Mouse (Mus musculus): Measurements from ENCODE around the gene Yaf2. TPM values are rescaled to one million over a fixed set of nuclear protein-coding genes. Genes with fewer than 3 reads are reported as not detected.
"Not testable (repeated sequence)": the region's sequence is repeated elsewhere in the genome, so short reads cannot be mapped to it uniquely, and the experiment has no call there.

Yaf2 gene
- 100 to 1,000 TPM; 100 to 105 TPM for total RNA-seq (2021)
- long read RNA-seq, experiment 1, transcript Yaf2-202 (5 exons, 1,870 nt), result minor isoform, 82 of 198 reads
- long read RNA-seq, experiment 1, transcript Yaf2-201 (4 exons, 1,676 nt), result major isoform, 95 of 198 reads
- long read RNA-seq, experiment 1, partial matches to known transcripts, result 15 of 198 reads
- long read RNA-seq, experiment 1, other reads (novel, unspliced or antisense), result 6 of 198 reads
- long read RNA-seq, experiment 2, transcript Yaf2-202 (5 exons, 1,870 nt), result minor isoform, 55 of 145 reads
- long read RNA-seq, experiment 2, transcript Yaf2-201 (4 exons, 1,676 nt), result major isoform, 73 of 145 reads
- long read RNA-seq, experiment 2, partial matches to known transcripts, result 14 of 145 reads
- long read RNA-seq, experiment 2, other reads (novel, unspliced or antisense), result 3 of 145 reads

DNA sequence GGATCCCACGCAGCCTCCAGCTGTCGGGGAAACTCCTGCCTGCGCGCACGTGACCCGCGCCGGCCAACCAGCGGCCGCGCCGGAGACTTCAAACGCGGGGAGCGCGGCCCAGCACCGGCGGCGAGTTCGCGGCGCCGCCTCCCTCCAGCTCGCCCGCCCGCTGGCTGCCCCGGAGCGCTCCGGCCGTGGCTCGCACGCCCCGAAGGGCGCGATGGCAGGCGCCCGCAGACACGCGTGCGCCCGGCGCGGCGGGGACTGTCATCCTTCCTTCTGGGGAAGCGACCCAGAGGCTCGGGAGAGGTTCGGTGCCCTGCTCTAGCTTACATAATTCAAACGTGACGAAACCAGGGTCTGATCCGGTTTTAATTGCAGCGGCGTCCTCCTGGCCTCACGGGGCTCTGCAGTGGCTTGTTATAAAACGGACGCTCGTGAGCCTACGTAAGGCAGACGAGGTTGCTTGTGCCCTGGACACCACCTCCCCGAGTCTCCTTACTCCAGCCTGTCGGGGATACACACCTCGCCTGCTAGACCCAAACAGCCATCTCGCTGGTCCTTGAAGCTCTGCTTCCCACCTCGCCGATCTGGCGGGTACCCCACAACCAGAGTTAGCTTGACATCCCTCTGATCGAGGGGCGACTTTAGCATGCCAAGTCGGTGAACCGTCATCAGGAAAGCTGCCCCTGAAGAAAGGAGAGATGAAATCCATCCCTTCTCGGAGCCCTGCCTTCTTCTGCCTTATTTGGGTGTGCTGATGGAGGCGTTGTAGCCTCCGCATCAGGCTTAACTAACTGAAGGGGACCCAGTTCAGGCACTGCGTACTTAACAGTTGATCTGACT lies at the start of gene Yaf2:
Gene Yaf2 (minus strand): TSS at position 11 of the 837 bp plus-strand sequence.
- intact Hi-C loops (cut with DNase I), result loop anchor here (1.0 to 2.0 kb wide), 2 partner anchors 62 kb away; partner anchors contain the start of genes Gxylt1, Pphln1 and Zcrb1
- TF ChIP-seq CTCF (IDR thresholded peaks at IDR 0.05), result no peak
- H3K4me3 ChIP-seq, result peak within 1 kb of the TSS; percentile 61
- H3K27ac ChIP-seq, result peak within 1 kb of the TSS; percentile 94
- peak; percentile 88 to 90 for DNase-seq (ENCODE audit: extremely low spot score in 1 of 2, low spot score in 2 of 2)

DNA sequence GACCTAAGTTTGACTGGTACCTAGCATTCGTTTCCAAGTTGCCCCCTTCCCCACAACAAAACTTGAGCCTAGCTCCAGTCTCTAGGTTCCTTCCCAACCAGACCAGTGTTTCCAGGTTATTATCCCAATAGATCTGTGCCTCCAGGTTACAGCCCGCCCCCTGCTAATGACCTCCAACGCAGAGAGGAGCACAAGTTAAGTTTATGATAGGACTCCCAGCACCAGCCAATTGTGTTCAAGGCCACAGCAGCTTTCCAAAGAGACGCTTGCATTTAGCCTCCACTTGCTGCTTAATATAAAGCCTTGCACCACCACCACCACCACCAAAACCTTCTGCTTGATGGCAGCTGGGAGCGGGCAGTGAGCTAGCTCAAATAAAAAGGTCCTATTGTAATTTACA lies 44.6 kb upstream of the Yaf2 start:
- intact Hi-C loops (cut with DNase I), result no loop called here
- Histone ChIP-seq H3K27ac (no peak overlapping the region), H3K4me3 (no peak overlapping the region)
- no peak for DNase-seq (ENCODE audit: extremely low spot score in 1 of 2, low spot score in 2 of 2)
- no peak for TF ChIP-seq CTCF (IDR thresholded peaks at IDR 0.05)

DNA sequence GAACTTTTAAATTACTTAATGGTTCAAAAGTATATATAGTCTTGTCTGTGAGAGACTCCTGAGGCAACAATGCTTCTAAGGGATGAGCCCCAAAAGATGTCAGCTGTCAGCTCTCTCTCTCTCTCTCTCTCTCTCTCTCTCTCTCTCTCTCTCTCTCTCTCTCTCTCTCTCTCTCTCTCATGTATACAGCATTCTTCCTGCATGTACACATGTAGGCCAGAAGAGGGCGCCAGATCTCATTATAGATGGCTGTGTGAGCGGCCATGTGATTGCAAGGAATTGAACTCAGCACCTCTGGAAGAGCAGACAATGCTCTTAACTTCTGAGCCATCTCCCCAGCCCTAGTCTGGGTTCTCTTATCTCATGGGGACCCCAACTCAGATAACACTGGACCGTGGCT lies 42.4 kb upstream of the Yaf2 start:
- no peak; the same call in 1 of the 2 replicates for TF ChIP-seq CTCF (IDR thresholded peaks at IDR 0.05)
- intact Hi-C loops (cut with DNase I), result no loop called here
- H3K4me3 ChIP-seq, result no peak overlapping the region

DNA sequence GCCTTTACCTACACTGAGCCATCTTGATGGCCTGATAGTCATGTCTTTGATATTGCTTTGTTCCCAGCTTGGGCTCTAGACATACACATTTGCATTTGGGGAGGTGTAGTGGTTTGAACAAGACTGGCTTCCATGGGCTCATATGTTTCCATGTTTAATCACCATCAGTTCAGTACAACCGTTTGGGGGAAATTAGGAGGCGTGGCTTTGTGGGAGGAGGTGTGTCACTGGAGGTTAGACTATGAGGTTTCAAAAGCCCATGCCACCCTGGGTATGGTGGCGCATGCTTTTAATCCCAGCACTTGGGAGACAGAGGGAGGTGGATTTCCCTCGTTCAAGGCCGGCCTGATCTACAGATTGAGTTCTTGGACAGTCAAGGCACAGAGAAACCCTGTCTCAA lies 39.0 kb upstream of the Yaf2 start:
- intact Hi-C loops (cut with DNase I), result no loop called here
- TF ChIP-seq CTCF (IDR thresholded peaks at IDR 0.05), result no peak
- Histone ChIP-seq H3K4me3 (no peak overlapping the region), H3K27ac (no peak overlapping the region)
- no peak for DNase-seq (ENCODE audit: extremely low spot score in 1 of 2, low spot score in 2 of 2)

More for the DNA sequence above, 42.4 kb upstream of the Yaf2 start:
- no peak for DNase-seq (ENCODE audit: extremely low spot score in 1 of 2, low spot score in 2 of 2)
- H3K27ac ChIP-seq, result no peak overlapping the region

DNA sequence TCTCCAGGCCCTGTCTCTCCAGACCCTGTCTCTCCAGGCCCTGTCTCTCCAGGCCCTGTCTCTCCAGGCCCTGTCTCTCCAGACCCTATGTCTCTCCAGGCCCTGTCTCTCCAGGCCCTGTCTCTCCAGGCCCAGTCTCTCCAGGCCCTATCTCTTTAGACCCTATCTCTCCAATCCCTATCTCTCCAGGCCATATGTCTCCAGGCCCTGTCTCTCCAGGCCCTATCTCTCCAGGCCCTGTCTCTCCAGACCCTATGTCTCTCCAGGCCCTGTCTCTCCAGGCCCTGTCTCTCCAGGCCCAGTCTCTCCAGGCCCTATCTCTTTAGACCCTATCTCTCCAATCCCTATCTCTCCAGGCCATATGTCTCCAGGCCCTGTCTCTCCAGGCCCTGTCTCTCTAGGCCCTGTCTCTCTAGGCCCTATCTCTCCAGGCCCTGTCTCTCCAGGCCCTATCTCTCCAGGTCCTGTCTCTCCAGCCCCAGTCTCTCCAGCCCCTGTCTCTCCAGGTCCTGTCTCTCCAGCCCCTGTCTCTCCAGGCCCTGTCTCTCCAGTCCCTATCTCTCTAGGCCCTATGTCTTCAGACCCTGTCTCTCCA lies 35.9 kb upstream of the Yaf2 start:
- H3K4me3 ChIP-seq; DNase-seq (ENCODE audit: extremely low spot score in 1 of 2, low spot score in 2 of 2); H3K27ac ChIP-seq; intact Hi-C loops (cut with DNase I): not testable (repeated sequence)

DNA sequence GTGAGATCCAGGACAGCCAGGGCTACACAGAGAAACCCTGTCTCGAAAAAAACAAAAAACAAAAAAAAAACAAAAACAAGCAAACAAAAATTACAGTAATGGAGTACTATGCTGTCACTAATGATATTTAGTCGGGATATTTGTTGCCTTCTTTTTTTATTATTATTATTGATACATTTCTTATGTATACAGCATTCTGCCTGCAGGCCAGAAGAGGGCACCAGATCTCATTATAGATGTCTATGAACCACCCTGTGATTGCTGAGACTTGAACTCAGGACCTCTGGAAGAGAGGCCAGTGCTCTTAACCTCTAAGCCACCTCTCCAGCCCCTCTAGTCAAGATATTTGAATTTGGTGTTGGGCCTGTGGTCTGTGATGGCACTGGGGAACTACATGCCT lies 35.1 kb upstream of the Yaf2 start:
- peak; percentile 44 for TF ChIP-seq CTCF (IDR thresholded peaks at IDR 0.05)
- Histone ChIP-seq H3K4me3 (no peak overlapping the region), H3K27ac (no peak overlapping the region)
- no peak for DNase-seq (ENCODE audit: extremely low spot score in 1 of 2, low spot score in 2 of 2)
- intact Hi-C loops (cut with DNase I), result no loop called here

DNA sequence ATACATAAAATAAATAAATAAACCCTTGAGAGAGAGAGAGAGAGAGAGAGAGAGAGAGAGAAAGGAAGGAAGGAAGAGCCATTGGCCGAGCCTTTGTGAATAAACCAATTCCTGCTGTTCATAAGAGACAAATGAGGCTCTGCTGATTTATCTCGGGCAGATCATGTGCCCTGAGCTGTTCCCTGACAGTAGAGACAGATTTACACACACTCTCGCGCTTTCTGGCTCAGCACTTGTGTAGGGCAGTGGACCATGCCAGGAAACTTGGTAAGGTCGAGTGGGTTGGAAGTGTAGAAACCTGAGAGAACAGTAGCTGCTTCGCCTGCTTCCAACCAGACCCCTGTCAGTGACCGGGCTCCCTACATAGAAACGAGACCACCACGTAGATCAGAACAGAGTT lies 31.8 kb upstream of the Yaf2 start:
- Histone ChIP-seq H3K27ac (no peak overlapping the region), H3K4me3 (no peak overlapping the region)
- no peak for TF ChIP-seq CTCF (IDR thresholded peaks at IDR 0.05)
- DNase-seq (ENCODE audit: extremely low spot score in 1 of 2, low spot score in 2 of 2), result no peak
- intact Hi-C loops (cut with DNase I), result no loop called here

DNA sequence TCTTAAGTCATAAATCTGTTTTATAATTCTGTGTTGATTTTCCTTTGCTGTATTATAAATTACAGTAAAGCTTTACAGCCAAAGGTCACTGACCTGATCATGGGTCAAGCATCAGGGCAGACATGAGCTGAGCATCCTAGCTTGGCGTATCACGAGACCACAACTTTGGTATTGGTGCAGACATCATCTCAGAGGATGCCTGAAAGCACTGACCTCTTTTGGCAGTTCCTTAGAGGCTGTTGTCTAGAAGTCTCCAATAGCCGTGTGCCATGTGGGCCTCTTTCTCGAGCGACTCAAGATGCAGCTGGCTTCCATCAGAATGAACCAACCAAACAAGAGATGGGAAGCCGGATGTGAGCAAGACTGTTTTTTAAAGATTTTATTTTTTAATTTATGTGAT lies 28.8 kb upstream of the Yaf2 start:
- no peak for TF ChIP-seq CTCF (IDR thresholded peaks at IDR 0.05)
- no peak overlapping the region for H3K27ac ChIP-seq
- no peak overlapping the region for H3K4me3 ChIP-seq
- no peak for DNase-seq (ENCODE audit: extremely low spot score in 1 of 2, low spot score in 2 of 2)
- intact Hi-C loops (cut with DNase I), result no loop called here

DNA sequence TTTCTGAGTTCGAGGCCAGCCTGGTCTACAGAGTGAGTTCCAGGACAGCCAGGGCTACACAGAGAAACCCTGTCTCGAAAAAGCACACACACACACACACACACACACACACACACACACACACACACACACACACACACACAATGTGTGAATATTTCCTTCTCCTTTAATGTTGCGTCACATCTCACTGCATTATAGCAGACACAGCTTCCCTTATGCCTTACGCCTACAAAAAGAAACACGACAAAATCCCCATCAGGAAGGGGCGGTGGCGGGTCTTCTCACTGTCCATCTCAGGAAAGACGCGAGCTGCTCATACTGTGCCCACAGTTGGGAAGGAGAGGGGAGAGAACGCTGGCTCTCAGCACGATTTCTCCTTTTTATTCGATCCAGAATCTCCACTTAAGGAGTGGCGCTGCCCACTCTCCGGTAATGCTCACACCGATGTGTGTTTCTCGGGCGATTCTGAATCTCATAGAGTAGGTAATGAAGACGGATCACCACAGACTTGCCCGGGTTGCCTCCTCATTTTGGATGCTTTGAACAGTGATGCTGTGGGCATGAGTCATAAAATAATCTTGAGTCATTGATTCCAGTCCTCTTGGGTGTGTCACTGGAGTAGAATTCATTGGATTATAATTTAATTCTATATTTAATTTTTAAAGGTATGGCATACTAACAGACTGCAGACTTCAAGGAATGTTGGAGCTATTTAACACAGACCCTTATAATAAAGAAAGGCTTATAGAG lies 21.8 kb upstream of the Yaf2 start:
- intact Hi-C loops (cut with DNase I), result no loop called here
- Histone ChIP-seq H3K4me3 (no peak overlapping the region), H3K27ac (no peak overlapping the region)
- TF ChIP-seq CTCF (IDR thresholded peaks at IDR 0.05), result no peak
- DNase-seq (ENCODE audit: extremely low spot score in 1 of 2, low spot score in 2 of 2), result no peak

DNA sequence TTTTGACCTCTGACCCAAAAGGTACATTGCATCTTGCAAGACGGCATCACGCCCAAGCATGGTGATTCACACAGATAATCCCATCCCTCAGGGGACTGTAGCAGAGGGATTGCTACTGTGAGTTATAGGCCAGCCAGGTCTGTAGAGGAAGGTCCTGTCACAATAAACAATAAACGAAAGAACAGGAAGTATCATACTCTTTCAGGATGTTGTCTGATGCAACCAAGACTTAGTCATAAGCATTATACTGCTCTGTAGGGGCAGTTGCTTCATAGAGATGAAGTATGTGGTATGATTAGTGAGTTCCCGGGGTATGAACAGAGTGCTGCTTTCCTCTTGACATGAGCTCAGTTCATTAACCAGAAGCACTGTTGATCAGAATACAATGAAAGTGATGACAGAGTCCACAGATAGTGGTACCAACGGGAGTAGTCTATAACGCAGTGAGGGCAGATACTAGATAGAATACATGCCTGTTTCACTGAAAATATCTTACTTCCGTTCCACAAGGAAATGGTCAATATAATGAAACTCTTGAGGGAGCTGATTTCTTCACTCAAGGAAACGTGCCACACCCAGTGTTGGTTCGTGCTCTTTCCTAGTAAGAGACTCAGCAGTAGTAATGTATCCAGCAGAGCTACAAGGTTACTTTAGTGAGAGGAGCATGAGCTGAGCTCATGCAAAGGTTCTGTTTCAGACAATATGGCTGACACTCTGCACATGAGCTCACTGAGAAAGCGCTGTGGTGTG lies 4.1 kb upstream of the Yaf2 start:
- TF ChIP-seq CTCF (IDR thresholded peaks at IDR 0.05), result no peak
- no peak for DNase-seq (ENCODE audit: extremely low spot score in 1 of 2, low spot score in 2 of 2)
- no peak overlapping the region for H3K4me3 ChIP-seq
- intact Hi-C loops (cut with DNase I), result no loop called here
- H3K27ac ChIP-seq, result no peak overlapping the region

DNA sequence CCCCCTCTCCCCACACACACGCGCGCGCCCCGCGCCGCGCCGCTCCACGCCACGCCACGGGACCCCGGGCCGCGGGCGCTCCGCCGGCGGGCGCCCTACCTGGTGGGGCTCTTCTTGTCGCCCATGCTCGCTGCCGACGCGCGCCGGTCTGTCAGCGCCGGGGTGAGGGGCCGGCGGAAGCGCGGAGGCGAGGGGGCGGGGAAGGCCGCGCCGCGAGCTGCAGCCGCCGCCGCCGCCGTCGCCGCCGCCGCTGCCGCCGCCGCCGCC lies 144 bp downstream of the Yaf2 start:
- DNase-seq (ENCODE audit: extremely low spot score in 1 of 2, low spot score in 2 of 2), result no peak

More for the DNA sequence above, 144 bp downstream of the Yaf2 start:
- no peak for TF ChIP-seq CTCF (IDR thresholded peaks at IDR 0.05)
- peak overlapping the region; percentile 61 for H3K4me3 ChIP-seq
- no peak overlapping the region for H3K27ac ChIP-seq
- intact Hi-C loops (cut with DNase I), result loop anchor here (1.0 to 2.0 kb wide), 2 partner anchors 61 to 62 kb away; partner anchors contain the start of genes Gxylt1, Pphln1 and Zcrb1

Measured in left cerebral cortex, adult 2 months (tissue).